Mouse (Mus musculus) spleen, adult 2 months (tissue): ENCODE data around the gene Slc6a3. TPM values are rescaled to one million over a fixed set of nuclear protein-coding genes. Genes with fewer than 3 reads are reported as not detected.
A peak's percentile ranks its signal among the peaks of the same experiment; 100 is the strongest.

Source experiments
- DNase-seq, 2 experiments: peaks; one replicate each; pipeline versions ENCODE4 v3.0.0 to v3.0.0-alpha.2; 2012 to 2021; ENCODE audit warnings: low spot score in 2 of 2, low read depth in 1 of 2
- H3K27ac ChIP-seq: fragments of 200-500 bp; 2 replicates; pipeline ENCODE4 v1.5.1; 2012; ENCODE audit warnings: low read length, inconsistent platforms; ENCODE audit not compliant: insufficient read depth
- H3K27me3 ChIP-seq: fragments of 200-500 bp; 2 replicates; pipeline ENCODE4 v1.6.1; 2012; ENCODE audit warnings: mild to moderate bottlenecking, moderate library complexity, low read length, inconsistent platforms; ENCODE audit not compliant: control insufficient read depth, insufficient read depth
- H3K36me3 ChIP-seq: fragments of 200-500 bp; 2 replicates; pipeline ENCODE4 v1.6.1; 2012; ENCODE audit warnings: mild to moderate bottlenecking, low read length, inconsistent platforms; ENCODE audit not compliant: control insufficient read depth, insufficient read depth
- H3K4me1 ChIP-seq: fragments of 200-500 bp; 2 replicates; pipeline ENCODE4 v1.6.1; 2011; ENCODE audit warnings: inconsistent platforms; ENCODE audit not compliant: control insufficient read depth, insufficient read depth, insufficient read length
- H3K4me3 ChIP-seq: fragments of 200-500 bp; 2 replicates; pipeline ENCODE4 v1.5.1; 2011; ENCODE audit warnings: mild to moderate bottlenecking, inconsistent platforms; ENCODE audit not compliant: insufficient read depth, insufficient read length; ENCODE audit errors: extremely low read depth
- CTCF ChIP-seq: fragments of 200-500 bp; IDR thresholded peaks from 2 replicates; pipeline ENCODE4 v1.5.1; 2011; ENCODE audit warnings: mild to moderate bottlenecking, inconsistent platforms; ENCODE audit not compliant: insufficient read depth, insufficient read length, insufficient replicate concordance; ENCODE audit errors: extremely low read depth
- POLR2A ChIP-seq: fragments of 200-500 bp; IDR thresholded peaks from 2 replicates; pipeline ENCODE4 v1.6.1; 2011; ENCODE audit warnings: low read depth, low read length, inconsistent platforms
- WGBS: fragments of 180-500 bp; shearing (Covaris S2); methylation state at CpG from one replicate; pipeline ENCODE4 v1.1.7; 2018; 5-methylcytosine and 5-hydroxymethylcytosine counted together
- polyA plus RNA-seq: library from polyadenylated mRNA; depleted of rRNA; stranded (reverse); fragments of >200 nt; gene quantifications from 2 replicates; pipeline ENCODE4 v1.2.3, GENCODE M21; 2012

Slc6a3 gene
- polyA plus RNA-seq, 1 experiment: 0.49 TPM

GRCm38 (mm10) chr13:73512776-73513673 lies 23.5 kb upstream of the Slc6a3 start:
- Histone ChIP-seq H3K27ac (no peak overlapping the region), H3K4me1 (no peaks in the 10 kb centered on the region), H3K4me3 (no peak overlapping the region), H3K36me3 (peaks cover 51% of the 10 kb centered on the region), H3K27me3 (no peaks in the 10 kb centered on the region)
- DNase-seq: peak; percentile 30 to 61
- TF ChIP-seq CTCF: peak; percentile 76; the same call in 1 of the 2 replicates
- TF ChIP-seq POLR2A: no peak
- 59% methylated on average over 13 of the region's 13 CpGs for WGBS

- WGBS: 94% methylated on average over 4 of the region's 4 CpGs
- Histone ChIP-seq H3K36me3 (peaks cover 32% of the 10 kb centered on the region), H3K4me1 (no peaks in the 10 kb centered on the region), H3K27ac (no peak overlapping the region), H3K27me3 (no peaks in the 10 kb centered on the region), H3K4me3 (no peak overlapping the region)
- DNase-seq: no peak
- TF ChIP-seq POLR2A: no peak
- no peak for TF ChIP-seq CTCF
Measured at GRCm38 (mm10) chr13:73516886-73517285, 19.7 kb upstream of the Slc6a3 start.

GRCm38 (mm10) chr13:73533716-73534115 lies 2.8 kb upstream of the Slc6a3 start:
- 93% methylated on average over 3 of the region's 3 CpGs for WGBS
- no peak for TF ChIP-seq CTCF

GRCm38 (mm10) chr13:73535287-73535686 lies 1.3 kb upstream of the Slc6a3 start:
- Histone ChIP-seq H3K4me1 (no peaks in the 10 kb centered on the region), H3K27ac (no peak overlapping the region), H3K4me3 (no peak overlapping the region), H3K36me3 (no peaks in the 10 kb centered on the region), H3K27me3 (no peaks in the 10 kb centered on the region; the same call in 1 of the 2 replicates)
- no peak for TF ChIP-seq CTCF
- no peak for TF ChIP-seq POLR2A
- WGBS: 33% methylated on average over 3 of the region's 3 CpGs
- no peak for DNase-seq

More at GRCm38 (mm10) chr13:73533716-73534115, 2.8 kb upstream of the Slc6a3 start:
- Histone ChIP-seq H3K4me3 (no peak overlapping the region), H3K27me3 (no peaks in the 10 kb centered on the region; the same call in 1 of the 2 replicates), H3K27ac (no peak overlapping the region), H3K4me1 (no peaks in the 10 kb centered on the region), H3K36me3 (no peaks in the 10 kb centered on the region)
- DNase-seq: no peak

- Histone ChIP-seq H3K36me3 (no peaks in the 10 kb centered on the region), H3K27me3 (no peaks in the 10 kb centered on the region; the same call in 1 of the 2 replicates), H3K27ac (no peak overlapping the region), H3K4me1 (no peaks in the 10 kb centered on the region), H3K4me3 (no peak overlapping the region)
- no peak for TF ChIP-seq CTCF
- TF ChIP-seq POLR2A: no peak
- DNase-seq: no peak
- 28% methylated on average over 13 of the region's 13 CpGs for WGBS
Measured at GRCm38 (mm10) chr13:73536824-73537223, 277 bp downstream of the Slc6a3 start.

GRCm38 (mm10) chr13:73564201-73564600 lies 27.7 kb downstream of the Slc6a3 start:
- no peak for TF ChIP-seq CTCF
- no peak for TF ChIP-seq POLR2A
- WGBS: 78% methylated on average over 5 of the region's 5 CpGs
- DNase-seq: no peak

GRCm38 (mm10) chr13:73575051-73575450 lies 38.5 kb downstream of the Slc6a3 start:
- DNase-seq: no peak
- no peak for TF ChIP-seq POLR2A
- TF ChIP-seq CTCF: no peak
- H3K27ac ChIP-seq: no peak overlapping the region
- H3K4me1 ChIP-seq: no peaks in the 10 kb centered on the region
- no peak overlapping the region for H3K4me3 ChIP-seq
- H3K36me3 ChIP-seq: no peaks in the 10 kb centered on the region
- H3K27me3 ChIP-seq: no peaks in the 10 kb centered on the region

More at GRCm38 (mm10) chr13:73564201-73564600, 27.7 kb downstream of the Slc6a3 start:
- Histone ChIP-seq H3K27ac (no peak overlapping the region), H3K4me1 (no peaks in the 10 kb centered on the region), H3K4me3 (no peak overlapping the region), H3K36me3 (no peaks in the 10 kb centered on the region), H3K27me3 (no peaks in the 10 kb centered on the region)
